Mouse (Mus musculus) induced T-regulatory cell, adult 2 months (primary cell): ENCODE data around the gene Emsy.

Experiments
- DNase-seq: peaks from one replicate; pipeline ENCODE4 v3.0.0-alpha.2; 2012; ENCODE audit warnings: low read depth

Gene Emsy

DNA sequence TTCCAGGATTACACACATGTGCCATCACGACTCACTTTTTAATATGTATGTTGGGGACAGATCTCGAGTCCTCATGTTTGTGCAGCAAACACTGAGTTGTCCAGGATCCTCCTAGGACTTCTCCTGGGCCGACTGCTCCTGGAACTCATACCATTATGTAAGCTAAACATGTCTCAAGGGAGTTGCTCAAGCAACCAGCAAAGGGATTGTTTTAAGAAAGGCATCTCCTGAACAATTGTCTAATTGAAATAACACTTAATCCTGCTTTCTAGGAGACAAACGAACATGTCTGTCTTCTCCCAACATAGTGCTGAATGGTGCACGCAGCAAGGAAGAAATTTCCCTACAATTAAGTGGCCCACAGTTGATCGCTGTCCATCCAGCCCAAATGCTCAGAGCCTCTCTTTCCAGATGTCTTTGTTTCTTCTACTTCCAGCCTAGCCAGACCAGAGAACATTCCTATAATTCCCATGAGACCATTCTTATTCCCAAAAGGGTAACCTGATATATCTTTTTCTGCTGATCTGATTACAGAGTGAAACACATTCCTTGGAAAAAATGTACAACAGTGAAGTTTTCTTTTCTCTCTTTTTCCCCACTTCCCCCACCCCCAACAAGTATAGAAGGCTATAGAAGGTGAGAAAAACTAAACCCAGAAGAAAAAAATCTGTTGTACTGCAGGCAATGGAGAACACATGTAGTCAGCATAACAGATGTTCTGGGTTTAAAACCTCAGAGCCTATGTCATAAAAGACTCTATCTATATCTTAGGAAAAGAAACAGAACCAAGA, 11.6 kb upstream of the Emsy start:
- DNase-seq = no peak

DNA sequence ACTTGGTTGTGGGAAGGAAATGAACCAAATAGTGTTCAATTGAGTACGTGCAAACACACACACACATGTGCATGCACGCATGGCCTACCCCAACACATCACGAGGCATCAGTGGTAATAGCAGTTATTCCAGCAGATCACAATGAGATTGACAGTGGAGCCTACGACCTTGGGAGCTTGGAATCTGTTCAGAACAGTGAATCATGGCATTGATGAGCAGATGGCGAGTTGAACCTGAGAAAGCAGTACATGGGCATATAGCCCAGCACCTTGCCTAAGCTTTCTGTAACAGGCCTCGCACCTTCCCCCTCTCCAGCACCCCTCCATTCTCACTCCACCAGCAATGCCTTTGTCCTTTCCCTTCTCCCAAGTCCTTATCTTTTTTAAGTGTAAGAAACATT, 9.1 kb upstream of the Emsy start:
- no peak for DNase-seq

DNA sequence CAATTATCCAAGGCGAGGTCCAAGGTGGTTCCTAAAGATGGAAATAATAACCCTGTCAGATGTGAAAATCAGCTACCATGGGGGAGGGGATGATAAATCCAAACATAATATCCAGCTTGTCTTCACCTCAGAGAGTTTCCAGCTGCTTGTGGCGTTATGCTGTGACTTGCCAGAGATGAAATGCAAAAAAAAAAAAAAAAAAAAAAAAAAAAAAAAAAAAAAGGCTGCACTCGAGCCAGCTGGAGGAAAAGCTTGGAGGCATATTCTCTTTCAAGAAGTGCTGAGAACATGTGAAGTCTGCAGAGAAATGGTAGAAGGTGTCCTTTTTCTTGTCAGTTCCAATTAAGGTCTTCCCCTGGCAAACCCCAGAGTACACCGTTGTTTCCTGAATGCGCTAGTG, 8.6 kb upstream of the Emsy start:
- no peak for DNase-seq

DNA sequence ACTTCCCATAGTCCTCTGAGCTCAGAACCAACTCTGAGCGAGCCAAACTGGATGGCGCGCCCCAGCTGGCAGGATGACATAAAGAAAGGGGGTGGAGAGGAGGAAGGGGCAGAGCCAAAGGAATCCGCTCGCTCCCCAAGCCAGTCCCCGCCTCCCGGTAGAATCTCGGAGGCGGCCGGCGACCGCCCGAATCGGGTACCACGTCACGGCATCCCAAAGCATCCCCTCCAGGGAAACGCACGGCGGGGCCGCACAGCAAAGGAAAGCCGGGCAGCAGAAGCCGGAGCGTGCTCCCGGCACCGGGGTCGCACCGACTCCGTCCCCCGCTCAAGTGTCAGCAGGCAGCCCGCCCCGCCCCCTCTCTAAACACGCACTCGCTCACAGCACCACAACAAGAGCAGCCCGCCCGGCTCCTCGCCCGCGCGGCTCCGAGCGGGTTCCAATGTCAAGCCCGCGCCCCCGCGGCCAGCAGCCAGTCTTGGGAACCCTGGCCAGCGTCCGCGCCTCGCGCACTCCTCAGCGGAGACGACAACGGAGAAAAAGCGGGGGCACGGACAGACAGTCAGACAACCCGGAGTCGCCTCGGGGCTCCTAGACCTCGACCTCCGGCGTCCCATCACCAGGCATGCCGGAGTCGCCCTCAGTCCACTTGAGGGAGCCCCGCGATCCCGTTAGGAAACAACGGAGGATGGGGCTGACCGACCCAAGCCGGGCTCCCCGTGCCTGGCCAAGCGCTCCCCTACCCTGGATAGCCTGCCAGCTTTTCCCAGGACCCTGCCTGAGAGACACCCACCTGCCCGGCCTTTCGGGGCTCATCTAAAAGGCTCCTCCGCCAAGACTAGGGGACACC, 677 bp downstream of the Emsy start:
- peak; percentile 91 for DNase-seq

DNA sequence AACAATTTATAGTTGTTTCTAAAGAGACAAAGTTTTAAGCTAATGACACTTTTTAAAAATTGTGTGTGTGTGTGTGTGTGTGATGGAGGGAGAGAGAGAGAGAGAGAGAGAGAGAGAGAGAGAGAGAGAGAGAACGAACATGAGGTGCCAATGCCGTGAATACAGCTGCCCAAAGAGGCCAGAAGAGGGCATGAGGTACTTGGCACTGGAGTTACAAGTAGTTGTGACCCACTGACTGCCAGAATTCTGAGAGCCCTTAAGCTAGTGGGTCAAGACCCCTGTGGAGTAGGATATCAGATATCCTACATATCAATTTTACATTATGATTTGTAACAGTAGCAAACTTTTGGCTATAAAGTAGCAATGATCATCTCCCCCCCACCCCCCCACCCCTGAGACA, 4.9 kb downstream of the Emsy start:
- DNase-seq = no peak

DNA sequence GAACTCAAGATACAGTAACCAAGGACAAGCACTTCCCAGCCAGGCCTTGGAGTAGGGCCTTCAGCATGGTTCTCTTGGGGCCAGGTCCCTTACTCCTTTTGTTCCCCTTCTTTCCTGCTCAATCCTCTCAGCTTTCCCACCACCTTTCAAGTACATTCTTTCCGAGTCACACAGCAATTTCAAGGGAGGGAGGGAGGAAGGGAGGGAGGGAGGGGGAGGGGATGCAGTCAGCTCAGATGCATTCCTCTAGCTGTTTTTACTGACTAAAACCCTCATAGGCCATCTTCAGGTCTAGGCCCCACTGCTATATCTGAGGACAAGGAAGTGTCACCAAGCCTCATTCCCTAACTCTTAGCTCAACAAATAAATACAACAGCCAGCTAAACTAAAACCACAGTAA, 12.3 kb downstream of the Emsy start:
- no peak for DNase-seq

DNA sequence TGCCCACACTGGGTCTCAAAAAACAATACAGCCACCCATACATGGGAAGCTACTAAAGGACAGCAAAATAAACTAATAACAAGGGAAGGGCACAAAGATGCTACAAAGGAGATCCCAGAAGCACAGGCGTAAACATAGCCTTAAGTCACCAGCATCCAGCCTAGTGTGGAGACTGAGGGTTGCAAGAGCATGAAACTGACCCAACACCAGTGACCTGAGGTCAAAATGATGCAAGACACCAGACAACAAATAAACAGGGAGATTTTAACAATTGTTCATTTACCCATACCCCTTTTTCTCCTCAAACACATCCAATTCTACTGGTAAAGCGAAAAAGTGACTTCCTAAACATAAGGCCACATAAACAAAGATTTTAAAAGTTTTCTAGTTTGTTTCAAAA, 20.0 kb downstream of the Emsy start:
- no peak for DNase-seq

DNA sequence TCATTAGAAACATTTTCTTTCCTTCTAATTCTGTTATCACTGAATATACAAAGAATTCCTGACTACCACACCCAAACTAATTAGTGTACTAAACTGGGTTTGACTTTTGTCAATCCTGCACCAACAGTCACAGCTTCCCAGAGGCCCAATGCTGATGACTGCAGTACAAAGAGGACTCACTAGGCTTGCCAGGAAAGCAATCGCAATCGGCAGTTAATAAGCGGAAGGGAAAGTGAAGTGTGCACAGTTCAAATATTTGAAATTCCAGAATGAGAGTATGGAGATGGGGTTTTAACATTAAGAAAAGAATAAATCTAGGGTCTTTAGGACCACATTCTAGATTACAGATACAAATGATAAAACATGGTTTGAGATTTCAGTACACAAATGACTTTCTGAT, 23.6 kb downstream of the Emsy start:
- DNase-seq = no peak

DNA sequence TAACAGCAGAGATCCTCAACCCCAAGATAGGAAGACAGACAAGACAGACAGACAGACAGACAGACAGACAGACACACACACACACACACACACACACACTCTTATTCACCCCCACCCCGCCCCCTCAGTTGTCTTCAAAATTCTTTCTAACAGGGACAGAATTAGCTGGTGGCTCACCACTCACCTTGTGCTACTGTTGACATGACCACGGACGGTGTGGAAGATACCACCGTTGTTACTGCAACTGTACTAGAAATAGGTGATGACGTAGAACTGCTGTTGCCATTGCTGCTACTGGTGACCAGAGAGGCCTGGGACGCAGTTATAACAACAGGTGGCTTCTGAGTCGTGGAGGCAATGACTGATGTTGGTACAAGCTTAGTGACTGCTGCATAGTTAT, 26.6 kb downstream of the Emsy start:
- no peak for DNase-seq

DNA sequence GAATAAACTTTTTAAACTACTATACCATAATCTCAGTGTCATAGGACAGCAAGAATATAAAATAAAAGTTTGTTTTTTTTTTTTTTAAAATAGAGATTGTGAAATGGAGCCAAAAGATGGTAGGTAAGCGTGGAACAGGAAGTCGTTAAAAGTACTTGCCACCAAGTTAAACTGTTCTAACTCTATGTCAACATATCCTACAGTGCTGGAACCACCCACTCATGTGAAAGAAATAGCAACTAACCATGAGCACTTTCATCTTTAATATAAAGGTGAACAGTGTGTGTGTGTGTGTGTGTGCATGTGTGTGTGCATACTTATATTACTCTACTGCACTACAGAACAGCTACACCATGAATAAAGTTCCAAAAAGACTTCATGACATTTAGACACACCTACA, 38.8 kb downstream of the Emsy start:
- peak; percentile 13 for DNase-seq

DNA sequence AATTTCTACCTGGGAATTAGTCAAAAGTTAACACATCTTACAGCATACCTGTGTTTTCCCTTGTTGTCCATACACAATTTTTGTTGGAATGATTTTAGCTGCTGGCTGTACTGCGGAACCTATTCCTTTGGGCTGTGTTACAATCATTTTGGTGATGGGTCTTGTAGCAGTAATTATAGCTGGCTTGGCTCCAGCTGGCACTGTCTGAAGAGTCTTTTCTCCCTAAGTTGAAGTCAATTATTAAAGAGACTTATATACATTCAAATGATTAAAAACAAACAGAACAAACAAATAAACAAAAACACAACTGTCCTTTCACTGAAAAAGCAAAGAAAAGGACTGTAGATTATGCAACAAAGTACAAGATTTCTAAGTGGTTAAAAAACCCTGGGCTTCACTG, 43.6 kb downstream of the Emsy start:
- no peak for DNase-seq

DNA sequence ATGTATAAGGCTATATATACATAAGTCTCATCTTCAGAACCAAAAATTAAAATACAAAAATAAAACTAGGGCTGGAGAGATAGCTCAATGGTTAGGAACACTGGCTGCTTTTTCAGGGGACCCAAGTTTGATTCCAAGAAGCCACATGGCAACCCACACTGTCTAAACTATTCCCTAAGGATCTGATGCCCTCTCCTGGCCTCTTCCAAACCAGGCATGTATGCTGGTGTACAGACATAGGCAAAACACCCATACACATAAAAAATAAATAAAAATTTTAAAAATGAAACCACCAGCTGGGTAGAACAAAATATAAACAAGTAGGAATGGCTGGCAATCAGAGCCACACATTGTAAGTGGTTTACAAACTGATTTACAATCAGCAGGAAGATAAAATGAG, 48.1 kb downstream of the Emsy start:
- DNase-seq = no peak

DNA sequence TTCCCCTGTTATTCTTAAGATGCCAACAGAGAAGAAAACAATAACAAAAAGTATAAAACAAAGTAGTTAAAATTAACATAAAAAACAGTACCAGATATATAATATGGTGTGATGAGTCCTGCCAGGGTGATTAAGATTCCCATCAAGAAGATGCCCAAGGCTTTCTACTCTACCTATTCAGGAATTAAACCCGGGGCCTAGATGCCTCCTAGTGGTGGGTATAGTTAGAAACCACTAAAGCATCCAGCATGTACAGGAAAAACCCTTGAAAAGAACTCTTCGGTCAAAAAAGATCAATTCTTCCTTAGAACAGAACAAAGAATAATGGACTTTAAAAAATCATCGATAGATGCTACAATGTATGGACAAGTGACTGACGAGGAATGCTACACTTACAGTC, 49.4 kb downstream of the Emsy start:
- DNase-seq = peak; percentile 56

DNA sequence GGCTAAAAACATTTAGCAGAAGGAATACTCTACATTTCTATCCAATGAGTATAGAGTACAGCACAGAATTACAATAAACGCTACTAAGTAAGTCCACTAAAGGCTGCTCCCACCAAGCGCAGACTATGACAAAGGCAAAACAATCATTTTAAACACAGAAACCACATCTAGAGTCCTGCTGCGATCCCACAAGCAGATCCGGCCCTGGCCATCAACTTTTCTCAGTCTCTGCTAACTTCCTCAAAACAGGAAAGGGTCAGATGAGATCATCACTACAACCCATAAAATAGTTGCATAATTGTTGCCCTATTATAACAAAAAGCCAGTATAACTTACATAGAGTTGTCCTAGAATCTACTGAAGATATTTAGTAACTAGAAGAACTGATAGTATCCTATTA, 54.9 kb downstream of the Emsy start:
- no peak for DNase-seq

DNA sequence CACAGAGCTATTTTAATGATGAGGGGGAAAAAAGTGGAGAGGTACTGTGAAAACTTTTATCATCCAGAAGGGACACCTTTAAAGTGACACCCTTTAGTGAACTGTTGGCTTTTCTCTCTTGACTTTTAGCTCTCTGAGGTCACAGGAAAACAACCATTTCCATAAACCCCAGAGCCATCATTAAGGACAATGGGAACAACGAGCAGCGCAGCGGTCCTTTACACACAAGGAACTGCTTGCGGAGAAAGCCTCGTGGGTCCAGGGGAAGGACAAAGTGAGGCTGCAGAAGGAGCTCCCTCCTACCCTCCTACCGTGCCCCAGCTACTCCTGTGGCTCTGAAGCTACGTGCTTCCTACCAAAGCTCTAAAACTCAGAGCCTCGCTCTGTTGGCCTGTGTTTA, 59.2 kb downstream of the Emsy start:
- no peak for DNase-seq

DNA sequence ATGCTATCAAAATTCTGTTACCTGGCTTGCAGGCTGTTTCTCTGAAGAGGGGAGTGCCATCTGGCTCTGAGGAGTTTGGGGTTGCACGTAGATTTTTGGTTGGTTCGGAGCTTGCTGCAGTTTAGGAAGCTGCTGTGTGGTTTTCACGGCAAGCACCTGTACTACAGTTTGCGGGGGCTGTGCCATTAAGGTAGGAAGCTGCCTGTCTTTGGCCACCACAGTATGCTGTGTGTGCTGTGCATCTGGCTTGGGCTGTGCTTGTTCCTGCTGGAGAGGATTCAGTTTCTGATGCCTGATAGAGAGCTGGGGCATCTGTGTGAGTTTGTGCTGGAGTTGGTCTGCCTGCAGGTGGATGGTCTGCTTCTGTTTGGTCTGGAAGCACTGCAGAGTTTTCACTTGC, 61.9 kb downstream of the Emsy start:
- DNase-seq = no peak

DNA sequence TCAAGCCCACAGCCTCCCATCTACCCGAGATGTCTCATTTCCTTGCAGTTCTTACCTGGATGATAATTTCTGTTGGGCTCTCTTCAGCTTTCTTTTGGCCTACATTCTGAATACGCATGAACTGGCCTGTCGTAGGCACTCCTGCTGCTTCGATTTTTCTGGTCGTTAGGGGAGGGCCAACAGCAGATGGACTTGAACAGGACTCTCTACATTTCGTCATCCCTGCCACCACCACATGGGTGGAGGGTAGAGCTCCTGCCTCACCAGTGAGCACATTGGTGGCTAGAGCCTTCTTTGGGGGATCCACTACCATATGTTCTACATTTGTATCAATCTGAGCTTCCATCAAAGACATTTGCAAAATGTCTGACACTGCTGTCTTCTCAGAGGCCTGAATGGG, 63.3 kb downstream of the Emsy start:
- DNase-seq = no peak

DNA sequence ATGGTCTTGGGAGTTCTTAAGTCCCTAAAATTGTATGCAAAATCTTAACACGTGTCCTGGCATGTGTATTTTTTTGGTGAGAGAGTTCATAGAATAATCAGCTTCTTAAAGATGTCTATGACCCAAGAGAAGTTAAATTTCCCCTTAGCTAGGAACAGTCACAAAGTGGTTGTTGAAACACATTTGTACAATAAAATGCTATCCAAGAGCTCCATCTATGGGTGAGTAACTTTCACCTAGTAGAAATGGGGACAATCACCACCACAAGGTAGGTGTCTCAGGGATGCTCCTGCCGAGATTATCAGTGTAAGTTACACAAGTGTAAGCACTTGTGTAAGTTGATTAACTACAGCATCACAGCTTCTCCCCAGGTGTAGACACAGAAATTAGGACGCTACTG, 67.6 kb downstream of the Emsy start:
- DNase-seq = peak; percentile 88

DNA sequence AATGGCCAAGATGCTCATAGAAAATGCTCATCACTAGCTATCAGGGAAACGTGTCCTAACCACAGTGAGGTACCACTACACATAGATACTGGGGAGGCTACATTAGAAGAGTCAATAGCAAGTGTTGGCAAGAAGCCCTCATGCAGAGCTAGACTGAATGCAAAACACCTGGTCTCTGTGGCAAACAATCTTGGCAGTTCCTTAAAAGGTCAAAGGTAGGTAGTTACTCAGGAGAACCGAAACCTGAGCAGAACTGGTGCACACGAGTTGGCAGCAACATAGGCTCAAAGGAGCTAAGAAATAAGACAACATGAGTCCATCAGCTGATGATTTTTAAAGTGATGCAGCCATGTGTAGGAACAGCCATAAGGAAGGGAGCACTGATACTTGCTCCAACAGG, 70.3 kb downstream of the Emsy start:
- DNase-seq = peak; percentile 80

DNA sequence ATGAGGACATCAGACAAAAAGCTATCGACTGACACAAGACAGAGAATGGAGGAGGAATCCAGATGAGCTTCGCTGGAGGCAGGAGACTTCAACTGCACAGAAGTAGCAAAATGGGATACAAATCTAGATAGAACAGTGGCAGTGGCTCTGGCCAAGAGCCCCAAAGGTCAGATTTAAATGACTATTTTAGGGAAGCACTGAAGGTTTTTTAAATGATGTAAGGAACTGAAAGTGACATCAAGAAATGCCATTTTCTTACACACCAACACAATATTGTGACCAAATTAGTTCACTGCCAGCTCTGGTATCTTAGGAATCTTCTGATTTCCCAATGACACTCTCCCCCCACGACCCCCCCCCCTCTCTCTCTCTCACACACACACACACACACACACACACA, 72.0 kb downstream of the Emsy start:
- DNase-seq = no peak

DNA sequence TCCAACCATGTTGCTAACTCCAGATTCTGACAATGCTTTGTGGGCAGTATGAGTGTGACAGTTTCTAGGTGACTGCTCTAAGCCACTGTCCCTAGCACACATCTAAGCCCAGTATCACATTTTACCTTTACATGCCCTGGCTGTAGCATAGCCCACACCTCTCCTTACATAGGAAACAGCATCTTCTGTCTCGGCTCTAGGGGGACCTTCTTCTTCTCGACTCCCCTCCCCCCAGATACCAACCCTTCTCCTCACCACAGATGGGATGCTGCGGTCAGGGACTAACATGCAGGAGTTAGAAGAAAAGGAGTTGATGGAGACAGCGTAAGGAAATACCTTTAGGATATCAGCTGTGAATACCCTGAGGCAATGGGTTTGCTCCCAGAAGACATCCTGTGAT, 75.3 kb downstream of the Emsy start:
- peak; percentile 69 for DNase-seq

DNA sequence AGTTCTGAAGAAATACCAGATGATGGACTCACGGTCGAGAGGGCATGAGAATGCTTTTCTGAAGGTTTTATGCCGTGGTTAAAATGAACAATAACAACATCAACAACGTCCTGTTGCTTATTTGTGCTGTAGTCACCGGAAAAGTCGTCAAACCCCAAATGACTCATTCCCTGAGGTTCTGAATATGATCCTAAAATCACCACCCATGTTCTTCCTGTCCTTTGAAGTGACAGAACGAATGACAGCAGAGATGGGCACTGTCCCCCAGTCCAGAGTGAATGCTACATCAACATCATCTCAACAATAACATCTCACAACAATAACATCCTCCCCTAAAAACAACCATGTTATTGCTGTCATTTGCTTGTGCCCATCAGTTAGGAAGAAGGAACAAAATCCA, 76.1 kb downstream of the Emsy start:
- DNase-seq = peak; percentile 94

DNA sequence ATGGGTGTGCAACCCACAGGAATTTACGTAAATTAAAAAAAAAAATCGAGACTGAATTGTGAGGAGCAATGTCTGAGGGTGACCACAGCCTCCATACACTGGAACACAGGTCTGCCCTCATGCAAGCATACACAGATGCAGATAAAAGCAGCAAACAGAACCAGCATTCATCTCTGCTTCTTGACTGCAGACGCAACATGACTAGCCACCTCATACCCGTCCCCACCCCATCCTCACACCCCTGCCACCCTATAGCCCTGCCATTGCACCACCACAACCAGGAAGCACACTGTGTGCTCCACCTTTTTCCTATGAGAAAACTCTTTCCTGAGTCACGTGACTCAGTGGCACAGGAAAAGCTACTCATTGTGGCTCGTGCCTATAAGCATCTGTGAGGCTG, 76.9 kb downstream of the Emsy start:
- DNase-seq = peak; percentile 79

DNA sequence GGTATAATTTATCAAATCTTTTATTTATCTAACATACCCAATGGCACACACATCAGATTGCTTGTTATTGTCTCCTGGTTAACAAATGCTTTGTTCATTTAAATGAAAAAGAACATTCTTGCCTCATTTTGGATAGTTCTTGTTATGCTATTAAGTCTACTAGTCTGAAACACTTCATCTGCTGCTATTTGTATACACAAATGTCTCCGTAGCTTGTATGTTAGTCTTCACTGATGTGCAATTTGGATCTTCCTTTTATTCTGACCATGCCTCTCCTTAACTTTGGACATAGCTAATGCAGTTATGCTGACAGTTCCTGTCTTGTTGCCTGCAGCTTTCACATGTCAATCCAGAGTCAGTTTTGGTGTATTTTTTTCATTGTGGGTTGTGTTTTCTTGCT, 79.1 kb downstream of the Emsy start:
- peak; percentile 28 for DNase-seq
